9 mouse cellular contexts compared by ENCODE assay signal in the genomic region with DNA sequence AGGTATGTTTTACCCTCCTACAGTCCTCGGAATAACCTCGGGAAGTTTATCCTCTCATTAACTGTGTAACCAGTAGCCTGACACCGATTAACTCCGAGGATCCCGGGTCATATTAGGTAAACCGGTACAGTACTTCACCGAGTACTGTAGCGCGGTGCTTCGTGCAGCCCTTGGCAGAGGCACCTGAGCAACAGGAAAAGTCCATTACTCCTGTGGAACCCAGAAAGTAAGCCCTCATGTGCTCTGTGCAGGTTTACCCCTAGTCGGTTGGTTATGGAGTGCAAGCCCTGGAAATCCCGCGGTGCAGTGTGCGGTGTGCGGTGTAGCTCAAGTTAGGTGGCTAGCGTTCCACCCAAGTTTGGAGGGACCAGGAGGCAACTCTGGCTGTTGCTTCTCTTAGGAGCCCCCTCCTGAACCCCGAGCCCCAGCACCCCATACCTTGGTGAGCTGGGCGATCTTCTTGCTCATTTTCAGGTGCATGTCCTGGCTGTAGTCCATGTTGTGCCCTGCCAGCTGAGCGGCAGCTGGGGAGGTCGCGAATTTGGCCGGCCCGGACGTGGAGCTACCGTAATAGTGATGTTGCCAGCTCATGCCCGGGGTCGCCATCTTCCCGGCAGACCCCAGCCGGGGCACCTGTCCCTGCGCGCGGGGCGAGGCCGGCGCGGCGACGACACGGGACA. TPM values are rescaled to one million over a fixed set of nuclear protein-coding genes. Genes with fewer than 3 reads are reported as not detected.
DNase-seq lines count a peak whose midpoint lies in the region; ATAC-seq and TF ChIP-seq lines count a peak whose summit lies in the region.
"Had no signal": no experiment of that assay in that cellular context is flagged by ENCODE, and none has a peak within 500 bp of the region (broad histone marks: within the 10 kb centered on the region; RNA-seq: fewer than 3 reads in every experiment).

No protein-coding gene starts in this region.

- no peaks in the 10 kb centered on the region for H3K4me1 ChIP-seq in ES-Bruce4 (ENCODE audit: control insufficient read depth, insufficient read depth, low read length)
- peaks cover 18% of the 10 kb centered on the region; the same call in 1 of the 2 replicates for H3K4me1 ChIP-seq in hindbrain, embryonic 10.5 days (replicated peaks)
- H3K4me1 ChIP-seq in limb, embryonic 11.5 days (ENCODE audit: control insufficient read depth, insufficient read depth, low read length) = no peaks in the 10 kb centered on the region; the same call in none of the 2 replicates
- peaks cover 25% of the 10 kb centered on the region for H3K4me1 ChIP-seq in neural tube, embryonic 13.5 days (replicated peaks)

- peak overlapping the region; percentile 75 for H3K4me3 ChIP-seq in ES-Bruce4 (ENCODE audit: low read depth, low read length)
- peak overlapping the region; percentile 86 for H3K4me3 ChIP-seq in hindbrain, embryonic 10.5 days
- H3K4me3 ChIP-seq in limb, embryonic 11.5 days (ENCODE audit: low read depth, low read length) = peak overlapping the region; percentile 73
- peak overlapping the region; percentile 82 for H3K4me3 ChIP-seq in neural tube, embryonic 13.5 days

- H3K27ac ChIP-seq in ES-Bruce4 (ENCODE audit: insufficient read depth, low read length) = no peak overlapping the region
- H3K27ac ChIP-seq in hindbrain, embryonic 10.5 days = peak overlapping the region; percentile 88
- H3K27ac ChIP-seq in limb, embryonic 11.5 days (replicated peaks; ENCODE audit: low read depth, low read length) = no peak overlapping the region
- peak overlapping the region; percentile 61 for H3K27ac ChIP-seq in neural tube, embryonic 13.5 days (replicated peaks)

- H3K9me3 ChIP-seq in ES-Bruce4 (replicated peaks; ENCODE audit: control insufficient read depth, insufficient read depth, low read length, poor library complexity, severe bottlenecking) = no peaks in the 10 kb centered on the region
- H3K9me3 ChIP-seq in hindbrain, embryonic 10.5 days = no peaks in the 10 kb centered on the region
- H3K9me3 ChIP-seq in limb, embryonic 11.5 days (ENCODE audit: control insufficient read depth, low read length) = no peaks in the 10 kb centered on the region
- H3K9me3 ChIP-seq in neural tube, embryonic 13.5 days = no peaks in the 10 kb centered on the region

- H3K36me3 ChIP-seq in ES-Bruce4 (ENCODE audit: control insufficient read depth, insufficient read depth, low read length, poor library complexity, severe bottlenecking) = no peaks in the 10 kb centered on the region
- no peaks in the 10 kb centered on the region for H3K36me3 ChIP-seq in hindbrain, embryonic 10.5 days
- H3K36me3 ChIP-seq in limb, embryonic 11.5 days (ENCODE audit: control insufficient read depth, insufficient read depth, low read length) = no peaks in the 10 kb centered on the region
- no peaks in the 10 kb centered on the region for H3K36me3 ChIP-seq in neural tube, embryonic 13.5 days
- H3K36me3 ChIP-seq: G1E had no signal

- TF ChIP-seq EP300 in ES-Bruce4 (IDR thresholded peaks at IDR 0.05; ENCODE audit: insufficient read depth, low read depth, low read length) = no peak

- TF ChIP-seq POLR2A in ES-Bruce4 (IDR thresholded peaks at IDR 0.05; ENCODE audit: insufficient read depth, low read length) = no peak

- peaks cover 8% of the 10 kb centered on the region for H3K27me3 ChIP-seq in ES-Bruce4 (ENCODE audit: control insufficient read depth, insufficient read depth, low read length, poor library complexity, severe bottlenecking)
- H3K27me3 ChIP-seq in hindbrain, embryonic 10.5 days (ENCODE audit: insufficient read depth, poor library complexity, severe bottlenecking) = peaks cover 7% of the 10 kb centered on the region; the same call in 1 of the 2 replicates
- no peaks in the 10 kb centered on the region for H3K27me3 ChIP-seq in limb, embryonic 11.5 days (ENCODE audit: control insufficient read depth, insufficient read depth, low read length)
- no peaks in the 10 kb centered on the region for H3K27me3 ChIP-seq in neural tube, embryonic 13.5 days

- no peak for TF ChIP-seq CTCF in ES-Bruce4 (IDR thresholded peaks at IDR 0.05; ENCODE audit: low read depth, low read length)

- 9% methylated on average over 39 of the region's 39 CpGs for WGBS in hindbrain, embryonic 10.5 days
- WGBS in limb, embryonic 11.5 days = 12% methylated on average over 39 of the region's 39 CpGs
- 8% methylated on average over 39 of the region's 39 CpGs for WGBS in neural tube, embryonic 13.5 days

- peak overlapping the region; percentile 79 for H3K9ac ChIP-seq in ES-Bruce4 (ENCODE audit: low read depth, poor library complexity, severe bottlenecking)
- peak overlapping the region; percentile 67 for H3K9ac ChIP-seq in limb, embryonic 11.5 days (ENCODE audit: low read length)
- peak overlapping the region; percentile 90 for H3K9ac ChIP-seq in neural tube, embryonic 13.5 days

- ATAC-seq in limb, embryonic 11.5 days (ENCODE audit: insufficient number of reproducible peaks, low FRiP score, low TSS enrichment, low read depth) = peak; percentile 55; the same call in 1 of the 2 replicates
- ATAC-seq in neural tube, embryonic 13.5 days (ENCODE audit: low read depth) = peak; percentile 51

- peak overlapping the region; percentile 84 for H3K4me2 ChIP-seq in limb, embryonic 11.5 days (ENCODE audit: low read depth, severe bottlenecking)
- peak overlapping the region; percentile 78 for H3K4me2 ChIP-seq in neural tube, embryonic 13.5 days

- DNase-seq in gastrocnemius, postnatal 10 days = peak; percentile 5
- no peak for DNase-seq in gastrocnemius, postnatal 4 days (ENCODE audit: low spot score in 2 of 2)
- DNase-seq in embryo, embryonic 9.5 days (ENCODE audit: extremely low spot score) = peak; percentile 54
- DNase-seq in hindbrain, embryonic 10.5 days (ENCODE audit: low spot score) = peak; percentile 50
- DNase-seq in limb, embryonic 11.5 days (ENCODE audit: low spot score) = peak; percentile 64
- DNase-seq in adrenal gland, adult 2 months = no peak

RNA-seq across cellular contexts. Expression of a gene that starts 0.5 kb away (rescaled TPM):
- total RNA-seq in gastrocnemius, postnatal 10 days (2021) = 1 to 10 TPM; 1.1 to 2.0 TPM
- total RNA-seq in gastrocnemius, postnatal 4 days (2021) = 1 to 10 TPM; 2.4 to 2.7 TPM
- 6.2 and 9.0 TPM in 2 replicates for polyA plus RNA-seq in ES-Bruce4 (2011; ENCODE audit: insufficient read depth, insufficient read length, low read depth, missing spikeins)
- polyA plus RNA-seq in hindbrain, embryonic 10.5 days (2016; fragmentation: Nextera tagmentation; extraction: Ambion mirVana) = 5.1 and 5.8 TPM in 2 replicates
- polyA plus RNA-seq in limb, embryonic 11.5 days (2014; fragmentation: Nextera tagmentation; extraction: Ambion mirVana) = 5.1 and 5.7 TPM in 2 replicates
- polyA plus RNA-seq in neural tube, embryonic 13.5 days (2015; fragmentation: Nextera tagmentation; extraction: Ambion mirVana) = 11.5 and 12.2 TPM in 2 replicates
- total RNA-seq in adrenal gland, adult 2 months (2021) = 1 to 10 TPM; 2.6 to 2.9 TPM
- 0.35 and 0.42 TPM in 2 replicates for polyA plus RNA-seq in adrenal gland, adult 2 months (2012; rRNA removed)
- total RNA-seq: G1E had no signal
- polyA plus RNA-seq: G1E had no signal

Comparison
In these comparisons a context has a peak if more than half of its experiments do, and no peak if none do; other contexts are left out.
1. DNase-seq: peak in gastrocnemius, postnatal 10 days (single experiment), embryo, embryonic 9.5 days (single experiment), hindbrain, embryonic 10.5 days (single experiment) and limb, embryonic 11.5 days (single experiment); none in gastrocnemius, postnatal 4 days (0 of 2) and adrenal gland, adult 2 months (single experiment).
2. H3K27ac ChIP-seq: peak in hindbrain, embryonic 10.5 days (single experiment) and neural tube, embryonic 13.5 days (single experiment); none in ES-Bruce4 (single experiment) and limb, embryonic 11.5 days (single experiment).
3. Peak in every context shown above with its lines, with median percentiles within 50 percentile points of each other: H3K4me3 ChIP-seq and H3K9ac ChIP-seq.